Mouse (Mus musculus) layer of hippocampus, adult 11-12 months (tissue): ENCODE data around the gene Apba2.
A peak's percentile ranks its signal among the peaks of the same experiment; 100 is the strongest.

ENCODE experiments used
- DNase-seq: peaks from one replicate; pipeline ENCODE4 v3.0.0; 2022; ENCODE audit warnings: low spot score

Apba2 gene

GRCm38 (mm10) chr7:64501536-64502270, at the start of gene Apba2:
Gene Apba2 (plus strand): TSS chr7:64501706.
- peak; percentile 68 for DNase-seq

GRCm38 (mm10) chr7:64451861-64452382, 49.6 kb upstream of the Apba2 start:
- no peak for DNase-seq

GRCm38 (mm10) chr7:64452471-64453222, 48.9 kb upstream of the Apba2 start:
- no peak for DNase-seq

- no peak for DNase-seq
Measured at GRCm38 (mm10) chr7:64456176-64456575, 45.3 kb upstream of the Apba2 start.

- no peak for DNase-seq
Measured at GRCm38 (mm10) chr7:64456676-64457075, 44.8 kb upstream of the Apba2 start.

GRCm38 (mm10) chr7:64457811-64458210, 43.7 kb upstream of the Apba2 start:
- DNase-seq: no peak

- DNase-seq: peak; percentile 7
Measured at GRCm38 (mm10) chr7:64497438-64497837, 4.1 kb upstream of the Apba2 start.

GRCm38 (mm10) chr7:64502271-64503180, 1.0 kb downstream of the Apba2 start:
- peak; percentile 9 for DNase-seq

GRCm38 (mm10) chr7:64503641-64504040, 2.1 kb downstream of the Apba2 start:
- peak; percentile 9 for DNase-seq

- DNase-seq: peak; percentile 53
Measured at GRCm38 (mm10) chr7:64504691-64505231, 3.3 kb downstream of the Apba2 start.

GRCm38 (mm10) chr7:64505571-64505970, 4.1 kb downstream of the Apba2 start:
- DNase-seq: peak; percentile 12

GRCm38 (mm10) chr7:64508826-64509225, 7.3 kb downstream of the Apba2 start:
- DNase-seq: peak; percentile 4

- DNase-seq: peak; percentile 1
Measured at GRCm38 (mm10) chr7:64509911-64510310, 8.4 kb downstream of the Apba2 start.

- peak; percentile 4 for DNase-seq
Measured at GRCm38 (mm10) chr7:64510526-64511210, 9.2 kb downstream of the Apba2 start.

GRCm38 (mm10) chr7:64513621-64514020, 12.1 kb downstream of the Apba2 start:
- peak; percentile 2 for DNase-seq

GRCm38 (mm10) chr7:64515280-64515679, 13.8 kb downstream of the Apba2 start:
- no peak for DNase-seq

GRCm38 (mm10) chr7:64515891-64516290, 14.4 kb downstream of the Apba2 start:
- DNase-seq: no peak

GRCm38 (mm10) chr7:64519091-64519490, 17.6 kb downstream of the Apba2 start:
- DNase-seq: no peak

- no peak for DNase-seq
Measured at GRCm38 (mm10) chr7:64519521-64519920, 18.0 kb downstream of the Apba2 start.

GRCm38 (mm10) chr7:64521695-64522408, 20.3 kb downstream of the Apba2 start:
- DNase-seq: no peak

GRCm38 (mm10) chr7:64522409-64522730, 20.9 kb downstream of the Apba2 start:
- no peak for DNase-seq
